Mouse (Mus musculus): ENCODE data around the gene Inafm1.
"Not testable (repeated sequence)": the region's sequence is repeated elsewhere in the genome, so short reads cannot be mapped to it uniquely, and the experiment has no call there.

The Inafm1 gene

GRCm38 (mm10) chr7:16263015-16263787 is 10.2 kb downstream of the Inafm1 start:
- peak; percentile 66 to 81 for DNase-seq (ENCODE audit: low spot score in 2 of 2)

GRCm38 (mm10) chr7:16261097-16261496 is 12.3 kb downstream of the Inafm1 start:
- no peak for DNase-seq (ENCODE audit: low spot score in 2 of 2)

DNA sequence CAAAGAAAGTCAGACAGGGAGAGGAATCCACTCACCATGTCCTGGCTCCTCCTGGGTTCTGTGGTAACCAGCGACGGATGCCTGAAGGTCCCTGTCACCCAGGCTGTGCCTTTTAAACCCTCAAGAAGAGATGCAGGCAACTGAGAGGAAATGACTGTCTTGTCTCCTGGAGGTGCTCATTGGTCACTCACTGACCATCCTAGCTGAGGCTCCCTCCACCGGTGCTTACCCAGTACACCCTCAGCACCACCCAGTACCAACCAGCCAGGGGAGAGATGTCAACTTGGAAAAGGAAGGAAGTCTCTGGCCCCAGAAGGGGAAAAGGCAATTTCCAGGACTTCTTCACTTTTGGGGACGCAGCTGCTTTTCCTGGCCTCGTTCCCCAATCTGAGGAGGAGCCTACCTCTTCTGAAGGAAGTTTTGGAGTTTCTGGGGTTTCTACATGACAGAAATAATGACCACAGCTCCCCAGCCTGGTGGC is 14.3 kb downstream of the Inafm1 start, which contains the start of gene C5ar1:
C5ar1 (minus strand) TSS at position 431 of the 481 bp plus-strand sequence.
- no peak for DNase-seq (ENCODE audit: low spot score in 2 of 2)

GRCm38 (mm10) chr7:16257830-16258229 is 15.6 kb downstream of the Inafm1 start:
- no peak for DNase-seq (ENCODE audit: low spot score in 2 of 2)

DNA sequence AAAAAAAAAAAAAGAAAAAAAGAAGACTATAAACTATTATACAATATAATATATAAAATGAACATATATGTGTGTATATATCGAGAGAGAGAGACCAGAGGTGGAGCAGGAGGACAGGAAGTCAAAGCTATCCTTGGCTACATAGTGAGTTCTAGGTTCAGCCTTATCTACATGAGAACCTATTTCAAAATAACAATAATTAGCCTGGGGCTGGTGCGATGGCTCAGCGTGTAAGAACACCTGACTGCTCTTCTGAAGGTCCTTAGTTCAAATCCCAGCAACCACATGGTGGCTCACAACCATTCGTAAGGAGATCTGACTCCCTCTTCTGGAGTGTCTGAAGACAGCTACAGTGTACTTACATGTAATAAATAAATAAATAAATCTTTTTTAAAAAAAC is 17.5 kb downstream of the Inafm1 start:
- DNase-seq (ENCODE audit: low spot score in 2 of 2) = not testable (repeated sequence)

DNA sequence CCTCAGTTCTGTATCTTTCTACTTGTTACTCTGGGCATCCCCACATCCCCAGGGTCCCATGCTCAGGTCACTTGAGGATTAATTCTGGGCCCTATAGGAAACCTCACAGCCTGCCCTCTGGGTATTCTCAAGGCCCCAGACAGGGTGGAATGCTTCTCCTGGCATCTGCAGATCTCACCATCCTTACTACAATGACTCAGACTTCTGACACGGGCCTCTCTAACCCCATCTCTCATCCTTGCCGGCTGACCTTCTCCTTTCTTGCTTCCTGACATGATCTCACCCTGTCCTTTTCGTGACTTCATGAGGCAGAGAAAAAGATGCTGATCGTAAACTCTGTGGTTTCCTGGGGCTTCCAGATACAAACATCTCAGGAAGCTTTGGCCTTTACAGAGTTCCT is 19.2 kb downstream of the Inafm1 start:
- DNase-seq (ENCODE audit: low spot score in 2 of 2) = no peak

GRCm38 (mm10) chr7:16250687-16251086 is 22.7 kb downstream of the Inafm1 start:
- DNase-seq (ENCODE audit: low spot score in 2 of 2) = no peak

GRCm38 (mm10) chr7:16245958-16246357 is 27.5 kb downstream of the Inafm1 start:
- DNase-seq (ENCODE audit: low spot score in 2 of 2) = no peak

DNA sequence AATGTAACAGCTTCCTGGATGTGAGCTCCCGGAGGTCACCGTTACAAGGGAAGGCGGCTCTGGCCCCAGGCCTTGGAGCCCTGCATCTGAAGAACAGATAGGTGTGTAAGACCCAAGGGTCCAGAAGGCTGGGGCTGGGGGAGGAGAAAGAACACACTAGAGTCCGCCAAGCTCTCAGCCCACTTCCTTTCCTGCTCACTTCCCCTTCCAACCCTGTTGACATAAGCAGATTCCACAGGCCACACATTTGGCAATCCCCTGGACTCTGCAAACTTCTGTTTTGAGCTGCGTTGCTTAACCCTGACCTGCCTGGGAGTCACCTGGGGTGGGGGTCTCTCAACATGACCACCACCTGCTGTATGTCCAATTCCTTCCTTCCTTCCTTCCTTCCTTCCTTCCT is 29.4 kb downstream of the Inafm1 start, which contains the start of gene C5ar2:
C5ar2 (minus strand) TSS at position 88 of the 400 bp plus-strand sequence.
- DNase-seq (ENCODE audit: low spot score in 2 of 2) = no peak

DNA sequence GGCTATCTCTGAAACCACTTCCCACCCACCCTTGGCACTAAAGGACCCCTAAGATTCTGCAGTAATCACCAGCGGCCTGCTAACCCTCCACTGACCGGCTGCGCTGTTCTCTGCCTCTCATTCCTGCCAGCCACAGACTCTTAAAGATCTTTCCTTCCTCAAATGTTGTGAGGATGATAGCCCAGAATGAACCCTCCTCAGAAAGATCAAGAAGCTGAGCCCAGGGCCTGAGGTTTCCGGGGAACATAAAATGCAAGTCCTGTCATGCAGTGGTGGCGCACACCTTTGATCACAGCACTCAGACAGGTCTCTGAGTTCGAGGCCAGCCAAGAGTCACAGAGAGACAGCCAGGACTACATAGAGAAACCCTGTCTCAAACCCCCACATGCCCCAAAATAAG is 31.2 kb downstream of the Inafm1 start:
- no peak for DNase-seq (ENCODE audit: low spot score in 2 of 2)

- DNase-seq (ENCODE audit: low spot score in 2 of 2) = no peak
Observed at GRCm38 (mm10) chr7:16241787-16242186, 31.6 kb downstream of the Inafm1 start.

- DNase-seq (ENCODE audit: low spot score in 2 of 2) = no peak
Observed at GRCm38 (mm10) chr7:16240978-16241303, 32.5 kb downstream of the Inafm1 start.

DNA sequence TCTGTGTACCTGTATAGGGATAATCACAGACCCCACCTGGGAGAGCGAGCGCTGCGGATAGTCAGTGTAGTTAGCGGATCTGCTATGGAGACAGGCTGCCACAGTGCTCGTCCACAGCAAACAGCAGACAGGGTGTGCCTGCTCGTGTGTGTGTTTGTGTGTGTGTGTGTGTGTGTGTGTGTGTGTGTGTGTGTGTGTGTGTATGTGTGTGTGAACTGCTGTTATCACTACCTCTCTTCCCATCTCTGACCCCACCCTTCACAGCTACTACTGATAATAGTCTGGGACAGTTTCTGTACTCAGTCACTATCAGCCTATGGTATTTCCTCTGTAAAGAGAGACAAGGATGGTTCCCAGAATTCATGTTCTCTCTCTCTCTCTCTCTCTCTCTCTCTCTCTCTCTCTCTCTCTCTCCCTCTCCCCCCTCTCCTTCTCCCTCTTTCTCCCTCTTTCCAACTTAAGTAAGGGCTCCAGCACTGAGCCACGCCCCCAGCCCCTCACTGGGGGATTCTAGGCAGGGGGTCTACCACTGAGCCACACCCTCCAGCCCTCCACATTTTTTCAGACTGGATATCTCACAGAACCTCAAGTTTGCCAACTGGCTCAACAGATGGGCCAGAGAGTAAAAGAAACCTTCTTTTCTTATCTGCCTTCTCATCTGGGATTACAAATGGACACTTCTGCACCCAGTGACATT is 33.0 kb downstream of the Inafm1 start:
- no peak for DNase-seq (ENCODE audit: low spot score in 2 of 2)

- peak; percentile 38 to 58 for DNase-seq (ENCODE audit: low spot score in 2 of 2)
Observed at GRCm38 (mm10) chr7:16239554-16239997, 33.8 kb downstream of the Inafm1 start.

GRCm38 (mm10) chr7:16229869-16230268 is 43.5 kb downstream of the Inafm1 start:
- no peak for DNase-seq (ENCODE audit: low spot score in 2 of 2)

All from spleen, postnatal 14 days (tissue).